Mouse (Mus musculus) hindbrain, postnatal 0 days (tissue): Measurements from ENCODE around the gene Ube2z. TPM values are rescaled to one million over a fixed set of nuclear protein-coding genes. Genes with fewer than 3 reads are reported as not detected.

ENCODE experiments used
- ATAC-seq: fragments of 200-750 bp; cut with Nextera tagmentation; 2 replicates; pipeline ENCODE4 v1.8.0; 2017; ENCODE audit warnings: mild to moderate bottlenecking, moderate TSS enrichment, moderate library complexity
- DNase-seq: peaks from one replicate; pipeline ENCODE4 v3.0.0-alpha.2; 2015; ENCODE audit warnings: low spot score
- H3K27ac ChIP-seq: fragments of 300-500 bp; sonication (generic); 2 replicates; pipeline ENCODE4 v1.5.1; 2014; ENCODE audit warnings: mild to moderate bottlenecking
- H3K27me3 ChIP-seq: fragments of 300-500 bp; sonication (generic); 2 replicates; pipeline ENCODE4 v1.6.1; 2014; ENCODE audit warnings: low read length, mixed read lengths; ENCODE audit not compliant: insufficient read depth
- H3K36me3 ChIP-seq: fragments of 300-500 bp; sonication (generic); 2 replicates; pipeline ENCODE4 v1.6.1; 2014; ENCODE audit warnings: low read length, mixed read lengths; ENCODE audit not compliant: insufficient read depth
- H3K4me1 ChIP-seq: fragments of 300-500 bp; sonication (generic); 2 replicates; pipeline ENCODE4 v1.6.1; 2014; ENCODE audit warnings: antibody characterized with exemption, low read length, mixed read lengths; ENCODE audit not compliant: insufficient read depth
- H3K4me2 ChIP-seq: fragments of 300-500 bp; sonication (generic); 2 replicates; pipeline ENCODE4 v1.6.1; 2014; ENCODE audit warnings: low read depth, mild to moderate bottlenecking, low read length, moderate library complexity, mixed read lengths
- H3K4me3 ChIP-seq: fragments of 300-500 bp; sonication (generic); 2 replicates; pipeline ENCODE4 v1.5.1; 2014; ENCODE audit warnings: low read length
- H3K9ac ChIP-seq: fragments of 300-500 bp; sonication (generic); replicated peaks from 2 replicates; pipeline ENCODE4 v1.6.1; 2014; ENCODE audit warnings: mild to moderate bottlenecking, low read length, moderate library complexity, mixed read lengths
- H3K9me3 ChIP-seq: fragments of 300-500 bp; sonication (generic); 2 replicates; pipeline ENCODE4 v1.6.1; 2016; ENCODE audit warnings: low read length, mixed read lengths
- CTCF ChIP-seq: IDR thresholded peaks from 2 replicates; pipeline ENCODE4 v1.5.1; 2016; ENCODE audit warnings: antibody characterized with exemption, control low read depth, low read depth
- WGBS: fragments of 180-500 bp; shearing (Covaris S2); extraction: QIAGEN DNeasy Blood & Tissue Kit; methylation state at CpG from one replicate; pipeline ENCODE4 v1.1.7; 2014; 5-methylcytosine and 5-hydroxymethylcytosine counted together
- polyA plus RNA-seq: library from polyadenylated mRNA; unstranded; fragments of >200 nt; fragmentation: Nextera tagmentation; extraction: Ambion mirVana; gene quantifications from 2 replicates; pipeline ENCODE4 v1.2.1, GENCODE M21; 2015
- total RNA-seq: library from RNA; depleted of rRNA; stranded (reverse); fragments of >200 nt; gene quantifications from 2 replicates; pipeline ENCODE4 v1.2.3, GENCODE M21; 2014; rRNA removed

Ube2z gene
- total and polyA plus RNA-seq, 2 experiments from 2014 or later, result 32.9 to 50.1 TPM

DNA sequence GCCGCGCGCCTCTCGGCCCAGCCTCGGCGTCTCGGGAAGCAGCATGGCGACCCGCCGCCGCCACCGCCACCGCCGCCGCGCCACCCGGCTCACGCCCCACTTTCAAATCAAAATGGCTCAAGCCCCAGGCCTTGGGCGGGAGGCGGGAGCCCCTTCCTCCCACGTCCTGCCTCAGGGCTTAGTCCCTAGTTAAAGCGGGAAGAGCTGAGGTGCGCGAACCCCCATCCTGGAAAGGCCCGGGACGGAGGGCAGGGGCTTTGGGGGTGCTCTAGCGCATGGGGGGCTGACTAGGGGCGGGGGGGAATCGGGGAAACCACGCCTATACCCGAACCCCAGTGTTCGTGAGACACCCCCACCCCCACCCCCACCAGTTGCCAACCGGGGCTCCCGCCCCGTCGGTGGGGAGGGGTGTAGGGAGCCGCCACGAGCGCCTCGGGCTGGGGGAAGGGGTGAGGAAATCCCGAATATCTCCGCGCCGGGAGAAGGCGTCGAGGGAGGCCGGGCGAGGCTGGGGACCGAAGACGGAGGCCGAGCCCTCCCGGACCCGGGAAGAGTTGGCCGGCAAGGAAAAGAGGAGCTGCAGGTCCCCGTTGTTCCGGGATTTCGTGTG lies 60.3 kb downstream of the Ube2z start:
- H3K27ac ChIP-seq, result peak overlapping the region; percentile 64
- H3K4me3 ChIP-seq, result peak overlapping the region; percentile 37
- DNase-seq (peak; percentile 31), ATAC-seq (peak; percentile 52)
- TF ChIP-seq CTCF, result no peak
- H3K4me1 ChIP-seq, result peaks cover 5% of the 10 kb centered on the region; the same call in 1 of the 2 replicates
- peaks cover 6% of the 10 kb centered on the region; the same call in 1 of the 2 replicates for H3K27me3 ChIP-seq
- H3K4me2 ChIP-seq, result peak overlapping the region; percentile 55
- WGBS, result under 1% methylated on average over 51 of the region's 57 CpGs
- H3K36me3 ChIP-seq, result no peaks in the 10 kb centered on the region
- no peaks in the 10 kb centered on the region for H3K9me3 ChIP-seq
- peak overlapping the region; percentile 37 for H3K9ac ChIP-seq

DNA sequence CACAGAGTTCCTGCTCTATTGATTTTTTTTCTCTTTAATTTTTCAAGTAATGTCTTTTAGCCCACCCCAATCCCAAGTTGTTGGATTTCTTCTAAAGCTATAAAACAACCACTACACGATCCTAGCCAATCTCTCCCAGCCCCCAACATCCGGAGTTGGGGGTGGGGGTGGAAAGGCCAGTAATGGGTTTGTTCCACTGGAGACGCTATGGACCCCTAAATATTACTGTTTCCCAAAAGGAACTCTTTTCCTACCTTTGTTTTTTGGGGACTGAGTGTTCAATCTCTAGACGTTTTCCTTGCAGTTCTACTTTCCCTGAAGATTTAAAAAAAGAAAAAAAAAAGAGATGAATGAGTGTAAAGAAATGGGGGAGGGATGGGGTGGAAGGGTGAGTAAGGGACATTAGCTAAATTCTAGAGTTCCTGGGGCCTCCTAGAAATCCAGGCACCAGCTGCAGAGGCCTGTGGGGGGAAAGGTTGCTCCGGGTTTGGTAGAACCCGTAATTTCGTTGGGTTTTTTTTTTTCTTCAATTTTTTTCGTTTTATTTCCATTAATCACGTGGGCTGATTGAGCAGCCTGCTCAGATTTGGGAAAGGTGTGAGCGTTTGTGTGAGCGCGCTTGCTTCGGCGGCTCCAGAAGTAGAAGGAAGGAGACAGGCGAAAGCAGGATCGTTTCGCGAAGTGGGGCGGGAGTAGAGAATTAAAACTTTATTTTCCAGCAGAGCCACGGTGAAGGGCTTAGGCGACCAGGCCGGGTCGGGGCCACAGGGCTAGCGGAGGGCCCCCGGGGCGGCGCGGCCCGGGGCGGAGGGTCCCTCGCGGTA lies 61.0 kb downstream of the Ube2z start:
- no peaks in the 10 kb centered on the region for H3K9me3 ChIP-seq
- peak overlapping the region; percentile 37 for H3K9ac ChIP-seq
- peak overlapping the region; percentile 55 for H3K4me2 ChIP-seq
- H3K27ac ChIP-seq, result peak overlapping the region; percentile 64
- TF ChIP-seq CTCF, result no peak
- 3% methylated on average over 28 of the region's 32 CpGs for WGBS
- H3K4me3 ChIP-seq, result peak overlapping the region; percentile 37
- peaks cover 5% of the 10 kb centered on the region; the same call in 1 of the 2 replicates for H3K4me1 ChIP-seq
- DNase-seq (peak; percentile 20), ATAC-seq (no peak; the same call in 1 of the 2 replicates)
- no peaks in the 10 kb centered on the region for H3K36me3 ChIP-seq
- H3K27me3 ChIP-seq, result peaks cover 6% of the 10 kb centered on the region; the same call in 1 of the 2 replicates

DNA sequence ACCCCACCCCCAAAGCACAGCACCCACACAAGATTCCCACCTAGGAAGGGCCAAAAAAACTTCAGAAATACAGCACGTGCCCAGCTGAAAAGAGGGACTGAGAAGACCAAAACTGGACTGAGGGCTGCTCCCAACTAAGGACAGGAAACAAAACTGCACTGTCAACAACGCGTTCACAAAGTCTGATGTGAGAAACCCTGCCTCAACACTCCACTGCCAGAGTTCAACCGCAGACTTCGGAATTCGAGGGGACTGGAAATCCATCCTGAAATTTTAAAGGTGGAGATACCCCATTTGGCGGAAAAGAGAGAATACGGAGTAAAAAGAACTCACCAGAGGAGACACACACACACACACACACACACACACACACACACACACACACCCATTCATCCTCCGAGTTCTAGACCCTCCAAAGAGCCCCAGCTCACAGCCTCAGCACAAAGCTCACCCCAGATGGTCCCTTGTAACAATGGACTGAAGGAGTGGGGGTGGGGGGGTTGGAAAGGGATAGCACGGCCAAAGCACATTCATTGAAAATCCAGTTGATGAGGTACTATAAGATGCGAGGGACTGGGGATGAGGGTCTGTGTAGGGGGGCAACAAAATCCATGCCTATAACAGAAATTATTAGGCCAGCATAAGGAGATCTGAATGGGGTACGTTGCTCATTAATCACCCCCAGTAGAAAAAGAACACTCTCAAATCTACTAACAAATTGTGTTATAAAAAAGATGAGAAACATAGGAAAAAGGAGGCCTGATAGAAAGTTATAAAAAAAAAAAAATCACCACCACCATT lies 61.9 kb downstream of the Ube2z start:
- no peak for TF ChIP-seq CTCF
- Histone ChIP-seq H3K27ac (no peak overlapping the region), H3K27me3 (peaks cover 6% of the 10 kb centered on the region; the same call in 1 of the 2 replicates), H3K9ac (no peak overlapping the region), H3K4me3 (peak overlapping the region; percentile 37), H3K4me1 (peaks cover 5% of the 10 kb centered on the region; the same call in 1 of the 2 replicates), H3K36me3 (no peaks in the 10 kb centered on the region), H3K9me3 (no peaks in the 10 kb centered on the region), H3K4me2 (peak overlapping the region; percentile 55)
- no peak for DNase-seq
- ATAC-seq, result no peak
- WGBS, result 13% methylated on average over 12 of the region's 12 CpGs

Other genes starting within 250 kb of the Ube2z start
- 5.2 and 6.3 TPM in 2 replicates for gene Phospho1, start 240.9 kb downstream of the Ube2z start, total RNA-seq
- gene Phospho1, start 240.9 kb downstream of the Ube2z start, polyA plus RNA-seq, result 0.59 TPM in 1 of 2 replicates, not detected in the other
- 0.63 TPM in 1 of 2 replicates, not detected in the other for gene Gngt2, start 228.2 kb downstream of the Ube2z start, total RNA-seq
- gene Gngt2, start 228.2 kb downstream of the Ube2z start, polyA plus RNA-seq, result 2.9 and 3.9 TPM in 2 replicates
- gene Abi3, start 222.9 kb downstream of the Ube2z start, total RNA-seq, result 1.9 and 3.2 TPM in 2 replicates
- gene Abi3, start 222.9 kb downstream of the Ube2z start, polyA plus RNA-seq, result 1.6 and 3.1 TPM in 2 replicates
- not detected in 2 replicates for gene B4galnt2, start 150.5 kb downstream of the Ube2z start, total RNA-seq
- gene B4galnt2, start 150.5 kb downstream of the Ube2z start, polyA plus RNA-seq, result not detected in 2 replicates
- 4.1 and 5.3 TPM in 2 replicates for gene Igf2bp1, start 59.4 kb downstream of the Ube2z start, total RNA-seq
- gene Igf2bp1, start 59.4 kb downstream of the Ube2z start, polyA plus RNA-seq, result 2.8 and 3.5 TPM in 2 replicates
- not detected in 2 replicates for gene Gip, start 40.8 kb downstream of the Ube2z start, total RNA-seq
- gene Gip, start 40.8 kb downstream of the Ube2z start, polyA plus RNA-seq, result not detected in 2 replicates
- 18.6 and 21.4 TPM in 2 replicates for gene Snf8, start 30.5 kb downstream of the Ube2z start, total RNA-seq
- 114 and 115 TPM in 2 replicates for gene Snf8, start 30.5 kb downstream of the Ube2z start, polyA plus RNA-seq
- gene Atp5g1, start 10.3 kb upstream of the Ube2z start, total RNA-seq, result 703 and 894 TPM in 2 replicates
- 1,232 and 1,324 TPM in 2 replicates for gene Atp5g1, start 10.3 kb upstream of the Ube2z start, polyA plus RNA-seq
- gene Calcoco2, start 46.6 kb upstream of the Ube2z start, total RNA-seq, result not detected in 2 replicates
- 0.19 TPM in 2 replicates for gene Calcoco2, start 46.6 kb upstream of the Ube2z start, polyA plus RNA-seq
- gene Ttll6, start 68.4 kb upstream of the Ube2z start, total RNA-seq, result 0.43 and 0.52 TPM in 2 replicates
- gene Ttll6, start 68.4 kb upstream of the Ube2z start, polyA plus RNA-seq, result 0.23 and 0.43 TPM in 2 replicates
- gene Hoxb13, start 128.9 kb upstream of the Ube2z start, total RNA-seq, result not detected in 2 replicates
- gene Hoxb13, start 128.9 kb upstream of the Ube2z start, polyA plus RNA-seq, result not detected in 2 replicates
- 0.40 TPM in 1 of 2 replicates, not detected in the other for gene Hoxb9, start 206.1 kb upstream of the Ube2z start, total RNA-seq
- 0.13 TPM in 1 of 2 replicates, not detected in the other for gene Hoxb9, start 206.1 kb upstream of the Ube2z start, polyA plus RNA-seq
- gene Hoxb8, start 216.5 kb upstream of the Ube2z start, total RNA-seq, result 28.0 and 66.5 TPM in 2 replicates
- gene Hoxb8, start 216.5 kb upstream of the Ube2z start, polyA plus RNA-seq, result 4.6 and 6.2 TPM in 2 replicates
- gene Hoxb7, start 221.2 kb upstream of the Ube2z start, total RNA-seq, result 11.0 and 21.7 TPM in 2 replicates
- 10.1 and 16.8 TPM in 2 replicates for gene Hoxb7, start 221.2 kb upstream of the Ube2z start, polyA plus RNA-seq
- 23.2 and 30.2 TPM in 2 replicates for gene Hoxb6, start 227.1 kb upstream of the Ube2z start, total RNA-seq
- 29.0 and 36.3 TPM in 2 replicates for gene Hoxb6, start 227.1 kb upstream of the Ube2z start, polyA plus RNA-seq
- 16.5 and 24.3 TPM in 2 replicates for gene Hoxb5, start 237.9 kb upstream of the Ube2z start, total RNA-seq
- gene Hoxb5, start 237.9 kb upstream of the Ube2z start, polyA plus RNA-seq, result 109 and 113 TPM in 2 replicates